Mouse (Mus musculus) cerebellum, postnatal 4 days (tissue): ENCODE results near the gene Snrpa.
"Not testable (repeated sequence)": the region's sequence is repeated elsewhere in the genome, so short reads cannot be mapped to it uniquely, and the experiment has no call there.

ENCODE experiments used
- DNase-seq, 2 experiments: peaks; one replicate each; pipeline ENCODE4 v3.0.0; 2022; ENCODE audit warnings: low spot score in 2 of 2, mixed read lengths in 1 of 2

Snrpa gene

GRCm38 (mm10) chr7:27195681-27196611 lies at the start of gene Snrpa, which contains the start of gene BC024978:
Gene Snrpa (minus strand): TSS chr7:27196271.
Gene BC024978 (plus strand): TSS chr7:27195781.
- DNase-seq, result peak; percentile 82 to 91

GRCm38 (mm10) chr7:27244088-27244487 lies 48.0 kb upstream of the Snrpa start:
- not testable (repeated sequence) for DNase-seq

GRCm38 (mm10) chr7:27243211-27243610 lies 47.1 kb upstream of the Snrpa start:
- no peak for DNase-seq

- no peak for DNase-seq
These were observed 42.5 kb upstream of the Snrpa start for GRCm38 (mm10) chr7:27238568-27238967.

- no peak for DNase-seq
These were observed 41.5 kb upstream of the Snrpa start for GRCm38 (mm10) chr7:27237527-27237926.

GRCm38 (mm10) chr7:27235726-27236125 lies 39.7 kb upstream of the Snrpa start:
- no peak for DNase-seq

- DNase-seq, result no peak
These were observed 37.2 kb upstream of the Snrpa start for GRCm38 (mm10) chr7:27233300-27233699.

GRCm38 (mm10) chr7:27232781-27233281 lies 36.8 kb upstream of the Snrpa start, which contains the start of gene Coq8b:
Gene Coq8b (plus strand): TSS chr7:27233023.
- DNase-seq, result peak; percentile 84 to 86

- no peak for DNase-seq
These were observed 35.7 kb upstream of the Snrpa start for GRCm38 (mm10) chr7:27231693-27232331.

- no peak for DNase-seq
These were observed 34.7 kb upstream of the Snrpa start for GRCm38 (mm10) chr7:27230781-27231180.

GRCm38 (mm10) chr7:27228865-27229264 lies 32.8 kb upstream of the Snrpa start:
- DNase-seq, result no peak

- DNase-seq, result peak; percentile 72 to 87
These were observed 32.3 kb upstream of the Snrpa start, which contains the start of gene Itpkc for GRCm38 (mm10) chr7:27228281-27228821. Gene Itpkc (minus strand): TSS chr7:27228661.

GRCm38 (mm10) chr7:27227676-27228075 lies 31.6 kb upstream of the Snrpa start:
- peak in 1 of 2 experiments; percentile 21 for DNase-seq

GRCm38 (mm10) chr7:27227276-27227675 lies 31.2 kb upstream of the Snrpa start:
- no peak for DNase-seq

GRCm38 (mm10) chr7:27224877-27225575 lies 29.0 kb upstream of the Snrpa start:
- no peak for DNase-seq

- DNase-seq, result no peak
These were observed 26.5 kb upstream of the Snrpa start for GRCm38 (mm10) chr7:27222538-27222937.

- no peak for DNase-seq
These were observed 25.9 kb upstream of the Snrpa start for GRCm38 (mm10) chr7:27221939-27222338.

- no peak for DNase-seq
These were observed 23.9 kb upstream of the Snrpa start for GRCm38 (mm10) chr7:27219937-27220336.

GRCm38 (mm10) chr7:27218586-27218985 lies 22.5 kb upstream of the Snrpa start:
- DNase-seq, result no peak

- no peak for DNase-seq
These were observed 16.6 kb upstream of the Snrpa start for GRCm38 (mm10) chr7:27212626-27213025.

- no peak for DNase-seq
These were observed 7.8 kb upstream of the Snrpa start for GRCm38 (mm10) chr7:27203730-27204449.
